Mouse (Mus musculus) lung, postnatal 10 days (tissue): ENCODE measurements around the gene Rsg1.
A peak's percentile ranks its signal among the peaks of the same experiment; 100 is the strongest.

Source experiments
- DNase-seq: peaks from one replicate; pipeline ENCODE4 v3.0.0; 2021

The Rsg1 gene

DNA sequence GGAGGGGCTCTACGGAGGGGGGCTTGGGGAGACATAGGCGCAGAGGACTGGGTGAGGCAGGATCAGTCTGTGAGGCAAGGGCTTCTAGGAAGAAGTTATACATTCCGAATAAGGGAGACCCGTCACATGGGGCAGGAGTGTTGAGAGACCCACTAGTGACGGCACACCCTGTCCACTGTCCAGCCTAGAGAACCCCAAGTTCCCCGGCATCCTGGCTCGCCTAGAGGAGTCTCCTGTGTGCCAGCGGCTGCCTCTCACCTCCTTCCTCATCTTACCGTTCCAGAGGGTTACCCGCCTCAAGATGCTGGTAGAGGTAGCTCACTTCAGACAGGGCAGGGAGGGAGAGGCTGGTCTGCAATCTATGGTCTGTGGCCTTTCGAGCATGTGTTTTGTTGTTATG, 35.6 kb downstream of the Rsg1 start:
- no peak for DNase-seq

DNA sequence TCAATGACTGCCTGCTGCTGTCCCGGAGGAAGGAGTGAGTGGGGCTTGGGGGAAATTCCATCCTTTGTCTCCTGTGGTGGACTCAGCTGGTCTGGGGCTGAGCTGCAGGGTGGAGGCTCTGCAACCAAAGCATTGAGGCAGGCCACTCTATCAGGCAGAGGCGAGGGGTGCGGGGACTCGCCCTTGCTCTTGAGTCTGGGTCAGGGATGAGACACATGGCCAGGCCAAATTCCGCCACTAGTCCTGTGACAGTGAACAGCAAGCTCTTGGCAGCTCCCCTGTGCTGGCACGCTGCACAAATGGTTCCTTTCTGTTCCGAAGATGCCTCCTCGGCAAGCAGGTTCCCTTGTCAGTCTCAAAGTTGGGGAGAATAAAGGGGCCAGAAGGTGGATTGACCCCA, 37.3 kb downstream of the Rsg1 start:
- DNase-seq: no peak

GRCm38 (mm10) chr4:141252641-141253040, 38.9 kb downstream of the Rsg1 start:
- no peak for DNase-seq

- peak; percentile 76 for DNase-seq
Observed at GRCm38 (mm10) chr4:141254234-141254633, 40.5 kb downstream of the Rsg1 start.

- no peak for DNase-seq
Observed at GRCm38 (mm10) chr4:141257440-141257839, 43.7 kb downstream of the Rsg1 start.

- DNase-seq: no peak
Observed at GRCm38 (mm10) chr4:141259413-141259812, 45.7 kb downstream of the Rsg1 start.

- peak; percentile 88 for DNase-seq
Observed at GRCm38 (mm10) chr4:141260007-141260723, 46.4 kb downstream of the Rsg1 start.

GRCm38 (mm10) chr4:141262906-141263637, 49.3 kb downstream of the Rsg1 start:
- DNase-seq: no peak

- no peak for DNase-seq
Observed at GRCm38 (mm10) chr4:141265979-141266637, 52.4 kb downstream of the Rsg1 start.

DNA sequence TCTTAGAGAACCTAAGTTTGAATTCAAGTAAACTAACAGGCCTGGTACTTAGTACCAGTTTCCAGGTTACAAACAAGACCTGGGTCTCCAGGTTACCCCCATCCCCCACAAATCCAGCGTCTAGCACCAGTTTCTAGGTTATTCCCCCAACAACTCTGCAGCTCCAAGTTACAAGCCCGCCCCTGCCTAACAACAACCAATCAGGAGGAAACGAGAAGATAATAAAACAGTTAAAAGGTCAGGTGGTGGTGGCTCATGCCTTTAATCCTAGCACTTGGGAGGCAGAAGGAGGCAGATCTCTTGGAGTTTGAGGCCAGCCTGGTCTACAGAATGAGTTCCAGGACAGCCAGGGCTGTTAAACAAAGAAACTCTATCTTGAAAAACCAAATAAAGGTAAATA, 53.5 kb downstream of the Rsg1 start:
- no peak for DNase-seq

DNA sequence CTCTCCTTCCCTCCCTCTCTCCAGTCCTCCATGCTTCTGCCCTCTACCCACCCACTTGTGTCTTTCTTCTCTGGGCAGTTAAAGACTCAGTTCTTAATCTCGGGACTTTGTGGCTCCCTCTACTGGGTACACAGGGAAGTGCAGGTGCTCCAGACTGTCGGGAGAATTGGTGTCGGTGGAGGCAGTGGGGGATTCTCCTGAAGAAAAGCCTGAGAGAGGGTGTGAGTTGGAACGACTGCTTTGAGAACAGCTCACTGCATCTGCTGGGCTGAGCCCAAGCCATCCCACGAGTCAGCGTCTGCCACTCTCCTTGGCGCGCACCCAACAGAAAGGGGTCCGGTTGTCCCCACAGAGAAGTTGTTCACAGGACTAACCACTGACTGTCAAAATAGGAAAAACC, 54.1 kb downstream of the Rsg1 start:
- DNase-seq: peak; percentile 85

DNA sequence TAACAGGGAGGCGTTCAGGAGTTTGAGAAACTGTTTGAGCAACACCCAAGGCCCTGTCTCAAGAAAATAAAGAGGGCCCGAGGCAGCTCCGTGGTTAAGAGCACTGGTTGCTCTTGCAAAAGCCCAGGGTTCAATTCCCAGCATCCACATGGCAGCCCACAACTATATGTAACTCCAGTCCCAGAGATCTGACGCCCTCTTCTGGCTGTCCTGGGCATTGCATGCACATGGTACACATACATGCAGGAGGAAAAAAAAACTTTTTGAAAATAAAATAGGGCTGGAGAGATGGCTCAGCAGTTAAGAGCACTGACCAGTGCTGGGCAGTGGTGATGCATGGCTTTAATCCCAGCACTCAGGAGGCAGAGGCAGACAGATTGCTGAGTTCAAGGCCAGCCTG, 54.6 kb downstream of the Rsg1 start:
- DNase-seq: no peak

DNA sequence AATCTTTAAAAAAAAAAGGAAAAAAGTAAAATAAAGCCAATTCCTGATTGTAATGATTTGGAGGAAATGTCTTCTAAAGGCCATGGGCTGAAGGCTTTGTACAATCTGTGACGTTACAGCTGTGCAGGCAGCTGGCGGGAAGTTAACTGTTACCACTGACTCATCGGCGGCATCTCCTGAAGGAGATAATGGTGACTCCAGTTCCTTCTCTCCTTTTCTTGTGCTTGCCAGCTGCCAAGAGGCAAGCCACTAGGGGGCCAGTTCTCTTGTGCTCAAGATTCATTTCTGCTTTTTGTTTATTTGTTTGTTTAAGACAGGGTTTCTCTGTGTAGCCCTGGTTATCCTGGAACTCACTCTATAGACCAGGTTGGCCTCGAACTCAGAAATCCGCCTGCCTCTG, 55.3 kb downstream of the Rsg1 start:
- DNase-seq: no peak

DNA sequence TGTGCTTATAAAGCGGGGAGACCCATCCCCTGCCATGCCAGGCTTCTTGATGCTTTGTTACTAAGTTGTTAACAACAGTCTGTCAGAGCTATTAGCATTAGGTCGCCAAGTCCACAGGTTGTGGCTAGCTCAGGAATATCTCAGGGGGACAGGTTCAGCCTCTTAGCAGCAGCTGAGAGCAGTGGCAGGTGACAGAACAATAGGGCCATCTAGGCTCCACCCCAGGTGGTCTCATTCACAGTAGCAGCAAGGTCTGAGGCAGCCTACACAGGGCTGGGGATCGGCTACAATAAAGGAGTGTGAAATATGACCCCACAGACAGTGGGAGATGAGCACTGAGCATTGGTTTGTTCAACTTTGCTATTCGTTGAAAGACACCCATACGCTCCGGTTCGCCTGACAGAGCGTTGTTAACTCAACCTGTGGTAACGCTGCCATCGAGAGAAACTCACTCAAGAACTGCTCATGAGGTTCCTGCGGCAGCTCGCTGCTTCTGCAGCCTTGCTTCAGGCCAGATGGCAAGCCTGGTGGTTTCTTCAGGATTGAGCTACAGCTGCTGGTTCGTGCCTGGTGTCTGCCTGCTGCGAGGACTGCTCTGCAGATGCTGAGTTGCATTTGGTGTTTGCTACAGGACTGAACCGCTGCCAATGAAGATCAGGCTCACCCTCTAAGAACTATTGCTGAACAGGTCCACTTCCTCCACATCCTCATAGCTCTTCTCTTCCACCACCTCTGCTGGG, 56.6 kb downstream of the Rsg1 start:
- no peak for DNase-seq

DNA sequence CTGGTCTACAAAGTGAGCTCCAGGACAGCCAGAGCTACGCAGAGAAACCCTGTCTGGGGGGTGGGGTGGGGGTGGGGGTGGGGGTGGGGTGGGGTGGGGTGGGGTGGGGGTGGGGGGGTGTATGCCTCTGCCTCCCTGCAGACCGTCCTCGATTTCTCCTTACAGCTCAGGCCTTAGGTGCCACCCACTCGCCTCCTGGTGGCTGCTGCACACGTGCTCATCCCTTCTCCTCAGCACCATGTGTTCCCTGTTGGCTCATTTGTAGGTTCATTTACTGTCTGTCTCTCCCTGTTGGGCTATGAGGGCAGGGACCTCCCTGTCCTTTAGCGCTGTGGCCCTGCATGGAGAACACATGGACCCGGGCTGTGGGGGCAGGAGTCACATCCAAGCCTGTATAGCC, 57.5 kb downstream of the Rsg1 start:
- no peak for DNase-seq

DNA sequence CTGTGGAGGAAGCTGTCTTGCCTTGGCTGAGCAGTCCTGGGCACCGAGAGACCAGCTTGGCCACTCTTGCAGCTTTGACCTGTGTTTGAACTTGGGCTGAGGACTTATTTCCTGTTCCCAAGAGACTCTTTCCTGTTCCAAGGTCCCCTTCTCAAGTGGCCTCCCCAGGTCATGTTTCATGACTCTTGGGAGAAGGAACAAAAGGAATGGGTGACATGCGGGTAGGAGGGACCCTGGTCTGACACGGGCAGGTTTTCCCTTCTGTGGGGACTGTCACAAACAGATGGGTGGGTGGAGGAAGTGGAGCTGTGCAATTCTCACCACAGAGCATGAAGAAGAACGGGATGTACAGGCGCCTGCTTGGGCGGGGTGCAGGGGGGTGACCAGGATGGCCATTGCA, 58.0 kb downstream of the Rsg1 start:
- DNase-seq: peak; percentile 56

GRCm38 (mm10) chr4:141272878-141273277, 59.1 kb downstream of the Rsg1 start:
- DNase-seq: peak; percentile 66

GRCm38 (mm10) chr4:141273296-141273695, 59.5 kb downstream of the Rsg1 start:
- DNase-seq: peak; percentile 93

GRCm38 (mm10) chr4:141274485-141275341, 61.0 kb downstream of the Rsg1 start:
- DNase-seq: no peak
